Mouse (Mus musculus) forebrain, postnatal 0 days (tissue): ENCODE results near the gene Akr1d1. TPM values are rescaled to one million over a fixed set of nuclear protein-coding genes. Genes with fewer than 3 reads are reported as not detected.
A peak's percentile ranks its signal among the peaks of the same experiment; 100 is the strongest.

Experiments used
- ATAC-seq: fragments of 200-750 bp; cut with Nextera tagmentation; 2 replicates; pipeline ENCODE4 v1.8.0; 2017; ENCODE audit warnings: mild to moderate bottlenecking, moderate library complexity
- DNase-seq: peaks from one replicate; pipeline ENCODE4 v3.0.0-alpha.2; 2015
- H3K27ac ChIP-seq: fragments of 300-500 bp; sonication (generic); 2 replicates; pipeline ENCODE4 v1.5.1; 2014; ENCODE audit warnings: low read depth, mild to moderate bottlenecking, antibody characterized with exemption, low read length, moderate library complexity, mixed read lengths
- H3K27me3 ChIP-seq: fragments of 300-500 bp; sonication (generic); 2 replicates; pipeline ENCODE4 v1.6.1; 2014; ENCODE audit warnings: mild to moderate bottlenecking, low read length, mixed read lengths; ENCODE audit not compliant: insufficient read depth
- H3K36me3 ChIP-seq: fragments of 300-500 bp; sonication (generic); 2 replicates; pipeline ENCODE4 v1.6.1; 2014; ENCODE audit warnings: mild to moderate bottlenecking, moderate library complexity; ENCODE audit not compliant: insufficient read depth
- H3K4me1 ChIP-seq: fragments of 300-500 bp; sonication (generic); 2 replicates; pipeline ENCODE4 v1.6.1; 2014; ENCODE audit warnings: antibody characterized with exemption; ENCODE audit not compliant: insufficient read depth
- H3K4me2 ChIP-seq: fragments of 300-500 bp; sonication (generic); 2 replicates; pipeline ENCODE4 v1.6.1; 2014; ENCODE audit warnings: low read depth, mild to moderate bottlenecking, moderate library complexity
- H3K4me3 ChIP-seq: fragments of 300-500 bp; sonication (generic); 2 replicates; pipeline ENCODE4 v1.5.1; 2014; ENCODE audit warnings: low read depth, low read length, mixed read lengths
- H3K9ac ChIP-seq: fragments of 300-500 bp; sonication (generic); 2 replicates; pipeline ENCODE4 v1.6.1; 2014; ENCODE audit warnings: mild to moderate bottlenecking
- H3K9me3 ChIP-seq: fragments of 300-500 bp; sonication (generic); 2 replicates; pipeline ENCODE4 v1.6.1; 2016; ENCODE audit warnings: low read length
- CTCF ChIP-seq: sonication (generic); IDR thresholded peaks from 2 replicates; pipeline ENCODE4 v1.5.1; 2016; ENCODE audit warnings: antibody characterized with exemption, control low read depth, low read depth
- WGBS: fragments of 180-500 bp; shearing (Covaris S2); extraction: QIAGEN DNeasy Blood & Tissue Kit; methylation state at CpG from one replicate; pipeline ENCODE4 v1.1.7; 2014; 5-methylcytosine and 5-hydroxymethylcytosine counted together
- polyA plus RNA-seq: library from polyadenylated mRNA; unstranded; fragments of >200 nt; fragmentation: Nextera tagmentation; extraction: Ambion mirVana; gene quantifications from 2 replicates; pipeline ENCODE4 v1.2.1, GENCODE M21; 2015
- total RNA-seq: library from RNA; depleted of rRNA; stranded (reverse); fragments of >200 nt; gene quantifications from 2 replicates; pipeline ENCODE4 v1.2.3, GENCODE M21; 2014

Akr1d1 gene
- total and polyA plus RNA-seq, 2 experiments from 2014 or later: not detected

- H3K36me3 ChIP-seq: no peaks in the 10 kb centered on the region
- H3K4me1 ChIP-seq: no peaks in the 10 kb centered on the region
- no peak overlapping the region for H3K4me2 ChIP-seq
- WGBS: 65% methylated on average over 3 of the region's 3 CpGs
- H3K4me3 ChIP-seq: no peak overlapping the region
- DNase-seq (no peak), ATAC-seq (no peak)
- no peak for TF ChIP-seq CTCF
- H3K27me3 ChIP-seq: no peaks in the 10 kb centered on the region
- no peaks in the 10 kb centered on the region for H3K9me3 ChIP-seq
- H3K9ac ChIP-seq: no peak overlapping the region
- H3K27ac ChIP-seq: no peak overlapping the region
These were observed 7.8 kb downstream of the Akr1d1 start for GRCm38 (mm10) chr6:37537801-37538200.

GRCm38 (mm10) chr6:37538792-37539191 lies 8.8 kb downstream of the Akr1d1 start:
- ATAC-seq: no peak
- WGBS: 86% methylated on average over 5 of the region's 5 CpGs

GRCm38 (mm10) chr6:37539403-37539802 lies 9.4 kb downstream of the Akr1d1 start:
- DNase-seq (no peak), ATAC-seq (no peak)
- Histone ChIP-seq H3K27ac (no peak overlapping the region), H3K9me3 (no peaks in the 10 kb centered on the region), H3K4me3 (no peak overlapping the region), H3K36me3 (no peaks in the 10 kb centered on the region), H3K4me1 (no peaks in the 10 kb centered on the region), H3K27me3 (no peaks in the 10 kb centered on the region), H3K4me2 (no peak overlapping the region), H3K9ac (no peak overlapping the region)
- 81% methylated on average over 9 of the region's 9 CpGs for WGBS
- no peak for TF ChIP-seq CTCF

More at GRCm38 (mm10) chr6:37538792-37539191, 8.8 kb downstream of the Akr1d1 start:
- DNase-seq: no peak
- no peak for TF ChIP-seq CTCF
- H3K9me3 ChIP-seq: no peaks in the 10 kb centered on the region
- no peak overlapping the region for H3K4me2 ChIP-seq
- no peaks in the 10 kb centered on the region for H3K27me3 ChIP-seq
- no peak overlapping the region for H3K9ac ChIP-seq
- no peak overlapping the region for H3K4me3 ChIP-seq
- H3K4me1 ChIP-seq: no peaks in the 10 kb centered on the region
- H3K36me3 ChIP-seq: no peaks in the 10 kb centered on the region
- H3K27ac ChIP-seq: no peak overlapping the region

- 54% methylated on average over 3 of the region's 3 CpGs for WGBS
- Histone ChIP-seq H3K27me3 (no peaks in the 10 kb centered on the region), H3K9me3 (no peaks in the 10 kb centered on the region), H3K36me3 (no peaks in the 10 kb centered on the region), H3K4me1 (no peaks in the 10 kb centered on the region), H3K9ac (no peak overlapping the region), H3K27ac (no peak overlapping the region), H3K4me2 (no peak overlapping the region), H3K4me3 (no peak overlapping the region)
- TF ChIP-seq CTCF: no peak
- ATAC-seq (no peak), DNase-seq (no peak)
These were observed 10.1 kb downstream of the Akr1d1 start for GRCm38 (mm10) chr6:37540113-37540512.

- Histone ChIP-seq H3K27me3 (no peaks in the 10 kb centered on the region), H3K36me3 (no peaks in the 10 kb centered on the region), H3K9ac (no peak overlapping the region), H3K4me1 (no peaks in the 10 kb centered on the region), H3K9me3 (no peaks in the 10 kb centered on the region), H3K4me2 (no peak overlapping the region), H3K4me3 (no peak overlapping the region), H3K27ac (no peak overlapping the region)
- WGBS: 90% methylated on average over 3 of the region's 3 CpGs
- no peak for DNase-seq
- ATAC-seq: no peak
- TF ChIP-seq CTCF: no peak
These were observed 11.2 kb downstream of the Akr1d1 start for GRCm38 (mm10) chr6:37541171-37541570.

- no peak for ATAC-seq
These were observed 12.2 kb downstream of the Akr1d1 start for GRCm38 (mm10) chr6:37542145-37542544.

GRCm38 (mm10) chr6:37552760-37553159 lies 22.8 kb downstream of the Akr1d1 start:
- peak; percentile 50 for TF ChIP-seq CTCF
- no peak overlapping the region for H3K4me3 ChIP-seq
- peak; percentile 6 for DNase-seq
- no peak overlapping the region for H3K27ac ChIP-seq
- no peak overlapping the region for H3K4me2 ChIP-seq
- H3K4me1 ChIP-seq: no peaks in the 10 kb centered on the region
- H3K36me3 ChIP-seq: no peaks in the 10 kb centered on the region
- WGBS: 87% methylated on average over 2 of the region's 2 CpGs
- H3K9me3 ChIP-seq: no peaks in the 10 kb centered on the region
- no peaks in the 10 kb centered on the region for H3K27me3 ChIP-seq
- ATAC-seq: no peak
- H3K9ac ChIP-seq: no peak overlapping the region

More at GRCm38 (mm10) chr6:37542145-37542544, 12.2 kb downstream of the Akr1d1 start:
- Histone ChIP-seq H3K27me3 (no peaks in the 10 kb centered on the region), H3K27ac (no peak overlapping the region), H3K36me3 (no peaks in the 10 kb centered on the region), H3K4me1 (no peaks in the 10 kb centered on the region), H3K9ac (no peak overlapping the region), H3K4me2 (no peak overlapping the region), H3K4me3 (no peak overlapping the region), H3K9me3 (no peaks in the 10 kb centered on the region)
- TF ChIP-seq CTCF: no peak
- 98% methylated on average over 3 of the region's 3 CpGs for WGBS
- no peak for DNase-seq

- TF ChIP-seq CTCF: no peak
- H3K9ac ChIP-seq: no peak overlapping the region
- H3K4me3 ChIP-seq: no peak overlapping the region
- H3K4me2 ChIP-seq: no peak overlapping the region
- ATAC-seq (no peak), DNase-seq (no peak)
- 78% methylated on average over 3 of the region's 3 CpGs for WGBS
- H3K27me3 ChIP-seq: no peaks in the 10 kb centered on the region
- H3K27ac ChIP-seq: no peak overlapping the region
- no peaks in the 10 kb centered on the region for H3K9me3 ChIP-seq
- no peaks in the 10 kb centered on the region for H3K4me1 ChIP-seq
- H3K36me3 ChIP-seq: no peaks in the 10 kb centered on the region
These were observed 24.0 kb downstream of the Akr1d1 start for GRCm38 (mm10) chr6:37553926-37554325.
